Mouse (Mus musculus) gastrocnemius, postnatal 14 days (tissue): ENCODE measurements around the gene Vopp1. TPM values are rescaled to one million over a fixed set of nuclear protein-coding genes. Genes with fewer than 3 reads are reported as not detected.
"Not testable (repeated sequence)": the region's sequence is repeated elsewhere in the genome, so short reads cannot be mapped to it uniquely, and the experiment has no call there.

Experiments used
- DNase-seq: peaks from one replicate; pipeline ENCODE4 v3.0.0; 2021; ENCODE audit warnings: mixed read lengths
- intact Hi-C: fragments of 180-260 bp; cut with DNase I; formaldehyde crosslinking; loops from one replicate; pipeline ENCODE4 v1.15.1; 2025; ENCODE audit warnings: low total_unique reads
- long read RNA-seq, 2 experiments: library from polyadenylated mRNA; stranded (forward); transcript quantifications; one replicate each; pipeline ENCODE4 v2.0.0; 2021
- total RNA-seq, 2 experiments: library from RNA; stranded (reverse); gene quantifications; 2 replicates each; pipeline ENCODE4 v1.2.3; 2021

Vopp1 gene
- 1 to 10 TPM; 5.2 to 7.2 TPM for total RNA-seq
- long read RNA-seq, experiment 1, partial matches to known transcripts: 0 of 3 reads
- long read RNA-seq, experiment 1, other reads (novel, unspliced or antisense): 0 of 3 reads
- long read RNA-seq, experiment 2, transcript Vopp1-201 (5 exons, 2,919 nt): major isoform, 9 of 12 reads
- long read RNA-seq, experiment 2, partial matches to known transcripts: 0 of 12 reads
- long read RNA-seq, experiment 2, other reads (novel, unspliced or antisense): 3 of 12 reads

DNA sequence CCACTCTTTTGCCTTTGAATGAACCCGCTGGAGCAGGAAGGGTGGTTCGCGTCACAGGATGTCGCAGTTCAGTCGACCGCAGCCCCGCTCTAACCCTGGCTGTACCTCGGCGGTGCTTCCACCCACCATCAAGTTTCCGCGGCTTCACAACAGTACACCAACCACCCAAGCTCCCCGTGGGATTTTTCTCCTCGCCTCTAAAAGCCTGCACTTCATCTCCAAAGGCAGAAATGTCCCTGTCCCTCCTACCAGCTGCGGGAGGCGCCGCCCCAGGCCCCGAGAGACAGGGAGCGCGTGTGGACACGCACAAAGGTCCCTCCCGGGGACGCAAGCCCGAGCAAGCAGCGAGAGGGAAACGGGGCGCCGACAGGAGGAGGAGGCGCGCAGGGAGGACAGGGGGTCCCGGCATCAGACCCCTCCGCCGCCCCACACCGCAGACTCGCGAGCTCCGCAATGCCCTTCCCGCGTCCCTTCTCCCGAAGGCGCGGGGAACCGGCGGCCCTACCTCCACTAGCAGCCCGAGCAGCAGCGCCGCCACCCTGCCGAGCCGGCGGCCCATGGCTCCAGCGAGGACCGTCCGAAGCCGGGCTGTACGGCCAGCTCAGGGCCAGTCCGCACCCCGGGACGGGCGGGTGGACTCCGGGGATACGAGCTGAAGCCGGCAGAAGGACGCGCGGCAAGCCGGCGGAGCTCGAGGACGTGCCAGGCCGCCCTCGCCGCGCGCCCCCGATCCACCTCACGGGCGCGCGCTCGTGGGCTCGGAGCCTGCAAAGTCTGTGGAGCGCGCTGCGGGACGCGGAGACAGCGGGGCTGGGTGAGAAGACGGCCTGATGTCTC, at the start of gene Vopp1:
Gene Vopp1 (minus strand): TSS at position 738 of the 837 bp plus-strand sequence.
- intact Hi-C loops: no loop called here
- DNase-seq: peak; percentile 74

DNA sequence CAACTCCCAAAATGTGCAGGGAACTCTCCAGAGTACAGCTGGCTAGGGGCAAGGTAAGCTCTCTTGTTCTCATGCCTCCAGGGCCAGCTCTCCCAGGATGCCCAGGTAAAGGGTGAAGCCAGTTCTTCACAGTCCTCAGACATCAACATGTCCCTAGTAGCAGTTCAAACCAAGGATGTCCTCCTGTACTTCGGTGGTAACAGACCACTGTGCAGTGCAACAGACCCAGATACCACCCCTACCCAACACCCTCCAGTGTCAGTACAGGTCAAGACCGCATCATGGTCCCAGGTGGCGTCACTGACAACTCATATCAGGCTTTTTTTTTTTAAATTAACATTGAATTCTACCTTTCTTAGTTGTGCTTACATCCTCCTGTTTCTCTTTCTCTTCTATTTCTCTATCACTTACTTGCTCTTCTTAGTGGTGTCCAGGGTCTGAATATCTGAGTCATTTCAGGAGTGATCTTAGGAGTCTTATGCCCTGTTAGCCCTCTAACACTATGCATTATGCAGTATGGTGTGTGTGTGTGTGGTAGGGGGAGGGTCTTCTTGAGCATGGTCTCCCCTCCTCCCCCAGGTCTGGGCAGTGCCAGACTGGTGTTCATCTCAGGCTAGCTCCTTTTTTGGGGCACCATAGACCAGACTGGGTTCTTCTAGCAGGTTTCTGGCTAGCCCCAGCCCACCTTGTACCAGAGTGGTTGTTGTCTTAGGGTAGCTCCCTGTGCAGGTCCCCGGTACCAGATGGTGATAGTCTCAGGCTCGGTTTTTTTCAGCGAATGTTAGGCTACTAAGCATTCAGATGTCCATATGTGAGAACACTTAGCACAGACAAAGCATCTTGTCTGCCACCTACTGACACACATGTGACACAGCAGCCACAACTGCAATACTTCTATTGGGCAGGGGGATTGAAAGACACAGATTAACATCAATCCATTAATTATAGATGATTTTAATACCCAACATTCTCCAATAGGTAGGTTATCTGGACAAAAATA, 34.4 kb upstream of the Vopp1 start:
- intact Hi-C loops: loop anchor here (10.0 kb wide), 1 partner anchor 115 kb away; no protein-coding TSS in a partner anchor
- no peak for DNase-seq

DNA sequence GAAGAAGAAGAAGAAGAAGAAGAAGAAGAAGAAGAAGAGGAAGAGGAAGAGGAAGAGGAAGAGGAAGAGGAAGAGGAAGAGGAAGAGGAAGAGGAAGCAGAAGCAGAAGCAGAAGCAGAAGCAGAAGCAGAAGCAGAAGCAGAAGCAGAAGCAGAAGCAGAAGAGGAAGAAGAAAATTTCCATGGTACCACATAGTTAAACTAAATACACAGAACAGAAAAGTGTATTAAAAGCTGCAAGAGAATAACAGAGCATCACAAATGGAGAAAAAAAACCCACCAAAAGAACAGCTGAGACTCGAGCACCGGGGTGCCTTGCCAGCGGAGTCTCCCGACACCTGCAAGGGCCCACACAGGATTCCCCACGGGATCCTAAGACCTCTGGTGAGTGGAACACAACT, 26.2 kb upstream of the Vopp1 start:
- DNase-seq, intact Hi-C loops: not testable (repeated sequence)

DNA sequence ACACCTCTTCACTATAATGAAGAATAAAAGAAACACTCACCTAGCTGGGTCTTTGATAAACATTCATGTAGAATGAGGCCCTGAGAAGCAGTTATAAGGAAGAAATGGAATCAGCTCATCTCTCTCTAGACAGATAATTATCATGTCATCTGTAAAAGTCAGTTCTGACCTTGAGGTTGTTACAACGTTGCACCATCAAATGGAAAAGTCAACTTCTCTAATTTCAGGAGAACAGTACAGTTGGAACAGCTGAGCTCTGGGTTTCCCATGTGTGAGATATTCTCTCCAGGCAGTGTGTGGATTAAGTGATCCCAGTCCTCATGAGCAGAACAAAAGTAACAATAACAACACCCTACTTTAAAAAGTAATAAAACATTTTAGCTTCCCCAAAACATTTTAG, 25.3 kb upstream of the Vopp1 start, which contains the start of gene Vmn1r21:
Gene Vmn1r21 (minus strand): TSS at position 58 of the 400 bp plus-strand sequence.
- DNase-seq: no peak
- intact Hi-C loops: no loop called here

DNA sequence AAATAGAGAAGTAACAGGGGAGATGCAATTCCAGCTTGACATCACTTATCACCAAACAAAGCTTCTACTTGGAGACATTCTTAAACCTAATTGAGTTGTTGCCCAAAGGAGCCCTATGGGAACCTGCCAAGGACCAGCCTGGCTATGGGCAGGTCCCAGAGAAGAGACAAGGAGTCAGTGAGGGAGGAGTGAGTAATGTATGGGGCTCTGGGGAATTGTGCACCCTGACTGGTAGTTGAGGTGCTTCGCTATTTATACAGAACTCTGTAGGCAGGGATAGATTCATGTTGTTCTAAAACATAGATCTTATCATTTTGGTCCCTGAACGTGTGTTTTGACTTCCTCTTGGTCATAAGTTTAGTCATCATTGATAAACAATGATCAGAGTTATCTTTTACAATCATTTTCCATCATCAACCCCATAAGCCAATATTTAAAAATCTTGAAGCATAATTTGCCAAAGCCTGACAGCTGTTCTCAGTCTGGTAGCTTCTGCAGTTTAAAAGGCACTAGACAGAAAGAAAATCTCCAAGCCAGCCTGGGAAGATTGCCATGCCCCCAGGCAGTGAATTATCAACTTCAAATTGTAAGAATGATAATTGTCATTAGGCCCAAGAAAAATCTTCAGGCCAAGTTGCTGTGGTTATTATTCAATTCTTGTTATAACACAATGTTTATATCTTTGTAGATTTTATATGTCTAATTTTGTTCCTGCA, 14.9 kb upstream of the Vopp1 start:
- DNase-seq: no peak
- intact Hi-C loops: no loop called here

DNA sequence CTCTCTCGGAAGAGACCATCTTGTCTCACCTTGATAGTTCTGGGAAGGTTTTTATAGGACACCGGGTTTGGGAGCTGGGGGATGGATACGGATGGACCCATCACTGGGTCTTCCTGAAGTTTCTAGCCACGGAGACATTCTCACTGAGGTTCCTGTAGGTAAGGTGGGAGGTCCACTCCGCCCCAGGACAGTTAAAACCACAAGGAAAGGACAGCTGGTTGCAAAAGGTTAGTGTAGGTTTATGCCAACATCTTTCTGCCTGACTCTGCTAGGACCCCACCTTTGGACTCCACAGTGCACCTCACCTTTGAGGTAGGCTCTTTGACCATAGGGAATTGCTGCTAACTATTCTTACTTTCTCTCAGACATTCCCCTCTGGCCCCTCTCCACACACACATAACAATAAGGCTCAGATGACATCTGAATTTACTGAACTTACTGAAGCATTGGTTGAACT, 328 bp upstream of the Vopp1 start:
- intact Hi-C loops: no loop called here
- DNase-seq: no peak

DNA sequence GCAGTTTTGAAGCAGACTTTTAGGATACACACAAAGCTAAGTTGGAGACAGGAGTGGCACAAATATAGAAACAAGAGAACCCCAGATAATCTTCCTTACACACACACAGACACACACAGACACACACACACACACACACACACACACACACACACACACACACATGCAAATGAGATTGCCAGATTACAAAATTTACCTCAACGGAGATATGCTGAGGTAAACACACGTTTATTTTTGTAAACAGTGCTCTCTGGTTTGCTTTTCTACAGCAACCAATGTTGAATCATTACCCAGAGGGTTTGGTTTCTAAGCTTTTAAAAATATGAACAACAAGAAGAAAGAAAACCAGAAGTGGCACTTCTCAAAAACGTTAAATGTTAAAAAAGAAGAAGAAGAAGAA, 1.5 kb downstream of the Vopp1 start:
- intact Hi-C loops: no loop called here
- no peak for DNase-seq

DNA sequence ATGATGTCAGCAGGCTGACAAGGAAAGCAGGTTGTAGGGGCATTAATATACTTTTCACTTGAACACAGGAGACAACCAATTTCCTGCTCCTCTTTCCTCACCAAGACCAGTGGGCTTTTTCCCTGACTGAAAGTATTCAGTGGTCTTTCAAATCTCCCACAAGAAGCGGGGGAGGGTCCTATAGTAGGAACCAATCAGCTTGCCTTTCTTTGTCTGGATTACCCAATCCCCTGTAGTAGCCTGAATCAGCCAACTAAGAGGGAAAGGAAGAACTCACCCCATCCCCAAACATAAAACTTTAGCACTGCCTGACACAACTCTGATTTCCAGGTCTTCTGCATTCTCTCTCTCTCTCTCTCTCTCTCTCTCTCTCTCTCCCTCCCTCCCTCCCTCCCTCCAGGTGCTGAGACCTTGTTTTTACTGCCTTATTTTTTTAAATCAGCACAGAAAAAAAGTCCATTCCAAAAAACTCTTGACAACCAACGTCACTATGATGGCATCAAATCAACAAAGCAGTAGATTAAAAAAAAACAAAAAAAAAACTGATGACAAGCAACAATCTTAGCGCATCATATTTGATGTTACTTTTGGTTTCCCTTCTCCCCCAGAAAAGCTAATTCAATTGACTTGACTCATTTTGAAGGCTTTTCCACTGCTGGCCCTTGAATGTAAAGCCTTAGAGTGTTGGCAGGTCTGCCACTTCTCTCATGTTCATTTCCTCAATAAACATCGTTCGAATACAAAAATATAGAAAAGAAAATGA, 2.1 kb downstream of the Vopp1 start:
- no peak for DNase-seq
- intact Hi-C loops: no loop called here

DNA sequence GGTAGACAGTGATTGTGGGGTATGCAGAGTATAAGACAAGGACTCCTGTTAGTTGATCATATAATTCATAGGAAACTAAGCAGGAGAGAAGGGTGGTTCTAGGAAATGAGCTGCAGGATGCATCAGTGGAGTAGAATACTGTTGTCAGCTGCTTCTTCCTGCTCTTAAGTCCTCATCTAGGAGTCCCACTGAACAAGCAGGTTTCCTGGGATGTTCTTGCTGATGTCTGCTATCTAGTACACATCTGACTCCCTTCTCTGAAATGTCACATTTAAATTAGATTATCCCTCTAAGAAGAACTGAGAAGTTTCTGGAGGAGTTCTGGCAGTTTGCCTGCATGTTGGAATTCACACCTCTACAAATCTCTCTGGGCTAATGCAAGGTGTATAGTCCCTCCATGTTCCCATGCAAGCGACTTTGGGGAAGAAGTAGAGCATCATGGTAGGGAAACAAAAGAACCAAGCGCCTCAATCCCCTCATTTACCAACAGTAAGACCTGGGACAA, 10.5 kb downstream of the Vopp1 start:
- intact Hi-C loops: no loop called here
- DNase-seq: no peak

DNA sequence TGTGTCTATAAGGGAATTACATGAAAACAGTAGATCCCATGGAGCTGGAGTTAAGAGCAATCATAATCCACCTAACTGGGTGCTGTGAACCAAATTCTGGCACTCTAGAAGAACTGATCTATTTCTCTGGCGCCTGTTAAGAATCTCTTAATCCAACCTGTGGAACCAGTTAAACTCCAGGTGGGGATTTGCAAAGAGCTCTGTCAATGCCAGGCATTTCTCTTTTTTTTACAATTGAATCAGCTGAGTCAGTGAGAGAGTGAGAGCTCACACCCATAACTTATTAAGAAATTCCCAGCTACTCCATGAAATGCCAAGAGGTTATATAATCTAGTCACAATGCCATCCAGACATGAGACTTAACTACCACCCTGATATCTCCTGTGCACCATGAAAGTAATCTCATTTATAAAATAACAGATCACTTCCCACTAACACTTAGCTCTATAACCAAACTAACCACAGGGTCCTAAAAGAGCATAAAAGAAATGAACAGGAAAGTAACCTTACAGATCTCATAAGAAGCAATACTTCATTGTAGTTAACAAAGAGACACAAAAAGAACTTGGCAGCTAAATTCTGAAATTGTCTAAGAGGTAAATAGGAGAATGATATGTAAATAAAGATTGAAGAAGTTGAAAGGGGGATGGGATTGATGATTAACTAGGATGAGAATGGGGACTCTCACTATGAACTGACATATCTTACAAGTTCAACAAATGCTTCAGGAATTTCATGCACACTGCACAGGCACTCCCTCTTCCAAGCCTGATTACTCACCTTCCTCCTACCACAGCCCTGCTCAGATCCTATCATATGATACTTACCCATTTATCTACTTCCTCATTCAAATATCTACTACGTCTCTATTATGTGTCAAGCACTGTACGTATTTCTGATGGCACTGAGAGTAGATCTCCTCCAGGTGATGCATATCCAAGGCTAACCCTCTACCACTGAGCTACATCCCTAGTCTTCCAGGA, 12.9 kb downstream of the Vopp1 start:
- DNase-seq: no peak
- intact Hi-C loops: no loop called here

DNA sequence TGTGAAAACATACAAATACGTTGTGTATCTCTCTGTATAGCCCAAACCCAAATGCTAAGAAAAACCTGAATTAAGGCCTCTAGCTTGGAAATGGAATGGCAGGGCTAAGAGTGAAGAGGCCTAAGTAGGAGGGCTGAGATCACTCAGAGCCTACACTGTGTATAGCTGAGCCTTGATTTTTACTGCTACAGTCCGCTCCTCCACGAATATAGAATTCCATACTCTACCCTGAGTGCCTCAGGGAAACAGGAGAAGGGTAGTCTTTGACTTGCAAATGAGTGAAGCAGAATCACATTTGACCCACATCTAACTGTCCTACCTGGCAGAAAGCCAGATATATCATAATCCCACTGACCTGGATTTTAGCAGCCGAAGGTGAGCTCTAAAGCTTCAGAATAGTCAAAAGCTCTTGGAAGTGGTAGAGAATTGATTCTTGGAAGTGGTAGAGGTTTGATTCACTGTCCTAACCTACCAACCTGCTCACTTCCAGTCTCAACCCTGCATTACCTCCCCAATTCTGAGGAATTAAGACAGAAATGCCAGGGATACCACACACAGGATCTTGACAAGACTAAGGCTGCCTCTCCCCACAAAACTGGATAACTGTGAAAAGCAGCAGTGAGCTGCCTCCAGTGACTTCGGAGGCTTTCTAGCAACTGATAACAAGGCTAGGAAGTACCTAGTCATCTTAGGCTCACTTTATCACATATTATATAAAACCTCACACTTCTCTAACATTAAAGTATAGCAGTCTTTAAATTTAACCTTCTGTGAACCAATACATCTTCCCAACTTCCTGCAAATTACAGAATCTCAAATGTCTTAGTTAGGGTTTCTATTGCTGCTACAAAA, 19.5 kb downstream of the Vopp1 start:
- intact Hi-C loops: no loop called here
- DNase-seq: no peak

DNA sequence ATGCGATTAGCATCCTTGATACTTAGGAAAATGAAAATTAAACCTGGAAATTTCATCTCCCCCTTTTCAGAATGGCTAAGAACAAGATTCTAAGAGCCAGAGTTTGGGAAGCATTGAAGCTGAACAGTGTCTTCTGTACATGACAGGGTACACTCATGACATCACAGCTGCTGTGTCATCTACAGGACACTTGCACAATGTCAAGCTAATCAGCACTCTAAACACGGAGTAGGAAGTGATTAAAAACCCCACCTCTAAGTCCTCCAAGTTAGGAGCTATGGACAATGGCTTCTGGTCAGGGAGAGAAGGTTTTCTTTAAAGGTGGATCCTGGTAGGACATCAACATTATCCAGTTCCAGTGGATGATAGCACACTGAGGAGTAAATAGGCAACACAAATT, 21.8 kb downstream of the Vopp1 start:
- DNase-seq: no peak
- intact Hi-C loops: no loop called here

DNA sequence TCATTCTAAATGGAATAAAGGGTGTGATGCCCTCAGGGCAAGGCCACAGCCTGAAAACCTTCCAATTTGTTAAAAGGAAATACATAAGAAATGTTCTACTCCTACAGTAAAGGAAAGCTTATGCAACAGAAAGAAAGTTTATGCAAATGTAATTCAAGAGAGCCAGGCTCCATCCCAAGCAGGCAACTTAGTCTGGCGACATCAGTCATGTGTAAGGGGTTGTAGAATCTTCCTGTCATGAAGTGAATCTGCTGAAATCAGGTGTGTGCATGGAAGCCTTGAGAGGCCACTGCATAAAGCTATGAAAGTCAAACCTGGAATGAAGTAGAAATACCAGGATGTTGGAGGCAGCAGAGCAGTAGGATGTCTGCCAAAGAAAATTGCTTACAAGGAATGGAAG, 26.0 kb downstream of the Vopp1 start:
- intact Hi-C loops: no loop called here
- no peak for DNase-seq

DNA sequence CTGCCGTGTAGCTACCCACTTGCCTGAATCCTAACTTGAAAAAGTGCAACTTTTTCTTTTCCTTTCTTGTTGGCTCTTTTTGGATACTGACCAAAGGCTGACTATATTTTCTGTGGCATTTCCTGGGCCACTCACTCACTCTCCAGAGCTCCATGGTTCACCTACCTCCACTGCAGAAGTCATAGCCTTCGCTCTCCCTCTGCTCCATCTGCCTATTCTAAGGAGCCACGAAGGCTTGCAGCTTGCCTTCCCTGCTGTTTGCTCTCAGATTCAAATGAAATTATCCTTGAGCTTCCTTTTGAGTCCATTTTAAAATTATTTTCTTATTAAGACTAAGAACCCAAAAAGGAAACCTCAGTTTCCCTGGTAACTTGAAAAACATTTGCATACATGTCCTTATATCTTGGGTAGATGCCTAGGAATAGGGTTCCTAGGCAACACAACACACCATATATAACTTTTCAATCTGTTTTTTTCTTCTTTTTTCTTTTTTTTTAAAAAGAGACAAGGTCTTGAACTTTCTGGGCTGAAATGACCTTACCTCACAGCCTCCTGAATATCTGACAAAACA, 28.0 kb downstream of the Vopp1 start:
- intact Hi-C loops: no loop called here
- no peak for DNase-seq

DNA sequence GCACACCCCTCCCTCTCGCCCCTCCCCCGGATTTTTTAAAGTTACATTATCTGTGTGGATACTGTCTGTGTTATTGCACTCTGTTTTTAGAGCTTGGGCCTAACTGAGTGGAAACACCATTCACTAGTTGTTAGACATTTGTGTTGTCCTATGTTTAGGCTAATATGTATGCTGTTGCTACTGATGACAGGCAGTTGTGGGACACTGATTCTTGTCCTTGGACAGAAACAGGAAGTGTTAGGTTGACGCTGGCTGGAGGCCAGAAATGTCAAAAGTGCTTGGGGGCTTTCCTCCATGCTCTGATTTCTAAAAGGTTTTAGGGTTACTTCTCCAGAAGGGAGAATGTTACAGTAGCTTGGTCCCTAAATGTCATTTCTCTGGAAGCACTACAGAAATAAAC, 29.1 kb downstream of the Vopp1 start:
- intact Hi-C loops: no loop called here
- DNase-seq: peak; percentile 5

DNA sequence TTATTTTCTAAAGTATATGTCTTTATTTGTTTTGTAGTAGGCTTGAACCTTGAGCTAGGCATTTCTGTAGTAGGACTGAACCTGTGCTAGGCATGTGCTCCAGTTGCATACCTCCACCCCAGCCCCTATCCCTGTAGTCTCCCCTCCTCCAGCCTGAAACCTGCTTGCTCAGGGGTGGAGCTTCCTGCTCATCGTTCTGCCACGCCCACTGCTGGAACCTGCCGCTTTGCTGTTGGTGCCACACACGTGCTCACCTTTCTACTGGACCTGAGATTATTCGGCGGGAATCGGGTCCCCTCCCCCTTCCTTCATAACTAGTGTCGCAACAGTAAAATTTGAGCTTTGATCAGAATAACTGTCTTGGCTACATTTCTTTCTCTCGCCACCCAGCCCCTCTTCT, 32.1 kb downstream of the Vopp1 start:
- intact Hi-C loops: not testable (repeated sequence)

More for the DNA sequence above, 32.1 kb downstream of the Vopp1 start:
- not testable (repeated sequence) for DNase-seq
